Mouse (Mus musculus): ENCODE results near the gene Nhlrc1. TPM values are rescaled to one million over a fixed set of nuclear protein-coding genes. Genes with fewer than 3 reads are reported as not detected.

Nhlrc1 gene
- polyA plus RNA-seq, 1 experiment from 2014 or later, result 1.6 TPM

DNA sequence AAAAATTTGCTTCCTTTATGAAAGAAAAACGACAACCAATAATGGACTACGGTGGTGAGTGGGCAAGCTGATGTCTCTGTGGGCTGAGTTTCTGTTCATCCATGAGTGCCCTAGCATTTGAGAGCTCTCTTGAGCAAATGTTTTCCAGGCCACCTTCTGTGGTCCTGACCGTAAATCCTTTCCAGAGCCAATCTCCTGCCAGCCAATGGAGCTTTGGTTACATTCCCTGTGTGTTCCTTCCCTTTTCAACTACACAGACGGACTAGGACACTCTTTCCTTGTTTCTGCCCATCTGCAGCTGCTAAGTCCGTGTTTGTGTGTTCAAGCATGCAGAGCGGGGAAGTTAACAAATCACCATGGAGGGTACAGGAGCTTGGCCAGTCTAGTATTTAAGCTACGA, 6.1 kb upstream of the Nhlrc1 start:
- Histone ChIP-seq H3K27me3 (replicated peaks; ENCODE audit: control insufficient read depth, insufficient read depth, low read length) (no peaks in the 10 kb centered on the region), H3K4me3 (ENCODE audit: low read depth, low read length) (no peak overlapping the region), H3K36me3 (ENCODE audit: control insufficient read depth, insufficient read depth, low read length) (no peaks in the 10 kb centered on the region), H3K9ac (ENCODE audit: low read depth, low read length) (no peak overlapping the region), H3K27ac (ENCODE audit: low read depth, low read length) (no peak overlapping the region), H3K4me1 (replicated peaks; ENCODE audit: control insufficient read depth, insufficient read depth, low read length) (no peaks in the 10 kb centered on the region), H3K4me2 (no peak overlapping the region), H3K9me3 (ENCODE audit: control insufficient read depth, low read length) (no peaks in the 10 kb centered on the region)
- 81% methylated on average over 7 of the region's 7 CpGs for WGBS
- ATAC-seq (replicated peaks; ENCODE audit: low FRiP score) (no peak), DNase-seq (ENCODE audit: low spot score) (no peak)

DNA sequence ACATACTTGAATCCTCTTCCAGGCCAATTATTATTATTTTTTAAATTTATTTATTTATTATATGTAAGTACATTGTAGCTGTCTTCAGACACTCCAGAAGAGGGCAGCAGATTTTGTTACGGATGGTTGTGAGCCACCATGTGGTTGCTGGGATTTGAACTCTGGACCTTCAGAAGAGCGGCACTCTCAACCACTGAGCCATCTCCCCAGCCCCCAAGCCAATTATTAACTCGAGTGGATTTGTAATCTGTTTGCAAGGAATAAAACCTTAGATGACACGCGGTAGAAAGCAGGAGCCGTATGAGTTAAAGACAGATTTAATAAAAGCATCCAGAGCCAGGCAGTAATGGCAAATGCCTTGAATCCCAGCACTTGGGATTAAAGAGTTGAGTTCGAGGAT, 5.1 kb upstream of the Nhlrc1 start:
- DNase-seq (ENCODE audit: low spot score) (no peak), ATAC-seq (replicated peaks; ENCODE audit: low FRiP score) (no peak)
- Histone ChIP-seq H3K36me3 (ENCODE audit: control insufficient read depth, insufficient read depth, low read length) (no peaks in the 10 kb centered on the region), H3K4me1 (replicated peaks; ENCODE audit: control insufficient read depth, insufficient read depth, low read length) (no peaks in the 10 kb centered on the region), H3K27ac (ENCODE audit: low read depth, low read length) (no peak overlapping the region), H3K9ac (ENCODE audit: low read depth, low read length) (no peak overlapping the region), H3K27me3 (replicated peaks; ENCODE audit: control insufficient read depth, insufficient read depth, low read length) (no peaks in the 10 kb centered on the region), H3K4me3 (ENCODE audit: low read depth, low read length) (no peak overlapping the region), H3K9me3 (ENCODE audit: control insufficient read depth, low read length) (no peaks in the 10 kb centered on the region), H3K4me2 (no peak overlapping the region)
- WGBS, result 75% methylated on average over 7 of the region's 7 CpGs

DNA sequence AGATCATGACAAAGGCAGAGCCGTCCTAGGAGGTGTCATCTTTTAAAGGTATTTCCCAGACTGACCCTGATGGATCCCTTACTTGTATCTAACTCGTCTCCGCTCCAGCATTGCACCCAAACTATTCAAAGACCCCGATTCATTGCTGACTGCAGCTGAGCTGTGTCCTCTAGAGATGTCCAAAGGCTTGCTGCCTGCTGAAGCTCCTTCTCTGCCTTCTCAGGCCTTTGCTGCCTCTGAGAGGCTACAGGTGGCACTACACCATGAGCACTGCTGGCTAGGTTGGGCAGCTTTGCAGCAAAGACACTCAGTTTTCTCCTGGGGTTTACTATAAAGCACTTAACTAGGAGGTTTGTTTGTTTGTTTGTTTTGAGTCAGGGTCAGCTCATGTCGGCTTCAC, 2.6 kb upstream of the Nhlrc1 start:
- no peak overlapping the region for H3K9ac ChIP-seq (ENCODE audit: low read depth, low read length)
- no peak overlapping the region for H3K27ac ChIP-seq (ENCODE audit: low read depth, low read length)
- H3K9me3 ChIP-seq (ENCODE audit: control insufficient read depth, low read length), result no peaks in the 10 kb centered on the region
- no peak overlapping the region for H3K4me3 ChIP-seq (ENCODE audit: low read depth, low read length)
- DNase-seq (ENCODE audit: low spot score) (no peak), ATAC-seq (replicated peaks; ENCODE audit: low FRiP score) (peak; percentile 56; the same call in 1 of the 2 replicates)
- no peak overlapping the region for H3K4me2 ChIP-seq
- peaks cover 4% of the 10 kb centered on the region; the same call in 1 of the 2 replicates for H3K4me1 ChIP-seq (replicated peaks; ENCODE audit: control insufficient read depth, insufficient read depth, low read length)
- no peaks in the 10 kb centered on the region for H3K36me3 ChIP-seq (ENCODE audit: control insufficient read depth, insufficient read depth, low read length)
- 47% methylated on average over 5 of the region's 5 CpGs for WGBS
- H3K27me3 ChIP-seq (replicated peaks; ENCODE audit: control insufficient read depth, insufficient read depth, low read length), result peaks cover 8% of the 10 kb centered on the region

DNA sequence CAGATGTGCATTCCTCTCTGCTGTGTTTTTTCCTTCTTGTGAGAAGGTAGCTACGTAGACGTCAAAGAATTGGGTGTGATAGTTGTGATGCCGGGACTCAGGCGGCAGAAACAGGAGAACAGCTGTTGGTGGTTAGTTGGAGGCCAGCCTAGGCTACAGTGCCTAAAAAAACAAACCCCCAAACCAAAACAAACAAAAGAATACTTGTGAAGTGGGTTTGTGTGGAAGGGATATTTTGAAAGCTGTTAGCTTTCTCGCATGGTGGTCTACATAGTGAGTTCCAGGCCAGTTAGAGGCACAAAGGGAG, 498 bp upstream of the Nhlrc1 start:
- Histone ChIP-seq H3K27ac (ENCODE audit: low read depth, low read length) (no peak overlapping the region), H3K27me3 (replicated peaks; ENCODE audit: control insufficient read depth, insufficient read depth, low read length) (peaks cover 8% of the 10 kb centered on the region), H3K9ac (ENCODE audit: low read depth, low read length) (no peak overlapping the region), H3K4me1 (replicated peaks; ENCODE audit: control insufficient read depth, insufficient read depth, low read length) (peaks cover 4% of the 10 kb centered on the region; the same call in 1 of the 2 replicates), H3K36me3 (ENCODE audit: control insufficient read depth, insufficient read depth, low read length) (no peaks in the 10 kb centered on the region), H3K4me2 (peak overlapping the region; percentile 99), H3K9me3 (ENCODE audit: control insufficient read depth, low read length) (no peaks in the 10 kb centered on the region), H3K4me3 (ENCODE audit: low read depth, low read length) (no peak overlapping the region)
- DNase-seq (ENCODE audit: low spot score) (no peak), ATAC-seq (replicated peaks; ENCODE audit: low FRiP score) (no peak)
- 84% methylated on average over 5 of the region's 5 CpGs for WGBS

DNA sequence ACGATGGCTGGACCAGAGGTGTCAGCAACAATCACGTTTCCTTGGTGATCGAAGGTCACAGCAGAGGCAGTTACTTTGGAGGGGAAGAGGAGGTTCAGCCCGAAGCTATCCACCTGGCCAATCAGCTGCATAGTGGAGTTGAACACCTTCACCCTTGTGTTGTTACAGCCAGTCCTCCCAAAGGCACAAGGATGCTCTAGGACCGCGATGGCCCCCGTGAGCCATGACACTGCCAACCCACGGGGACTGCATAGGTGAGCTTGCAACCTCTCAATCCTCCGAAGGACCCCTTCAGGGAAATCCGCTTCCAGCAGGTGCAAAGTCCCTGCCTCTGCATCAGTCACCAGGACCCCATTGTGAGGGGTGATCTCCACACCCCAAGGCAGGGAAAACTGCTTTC, 910 bp downstream of the Nhlrc1 start:
- H3K27me3 ChIP-seq (replicated peaks; ENCODE audit: control insufficient read depth, insufficient read depth, low read length), result peaks cover 8% of the 10 kb centered on the region
- no peak overlapping the region for H3K27ac ChIP-seq (ENCODE audit: low read depth, low read length)
- 50% methylated on average over 10 of the region's 10 CpGs for WGBS
- H3K4me3 ChIP-seq (ENCODE audit: low read depth, low read length), result peak overlapping the region; percentile 67
- no peaks in the 10 kb centered on the region; the same call in 1 of the 2 replicates for H3K36me3 ChIP-seq (ENCODE audit: control insufficient read depth, insufficient read depth, low read length)
- H3K4me2 ChIP-seq, result peak overlapping the region; percentile 99
- ATAC-seq (replicated peaks; ENCODE audit: low FRiP score) (0 out of 2 replicates have a peak, but pooled peaks have one; percentile 6), DNase-seq (ENCODE audit: low spot score) (no peak)
- H3K4me1 ChIP-seq (replicated peaks; ENCODE audit: control insufficient read depth, insufficient read depth, low read length), result peaks cover 4% of the 10 kb centered on the region; the same call in 1 of the 2 replicates
- H3K9ac ChIP-seq (ENCODE audit: low read depth, low read length), result no peak overlapping the region
- no peaks in the 10 kb centered on the region for H3K9me3 ChIP-seq (ENCODE audit: control insufficient read depth, low read length)

DNA sequence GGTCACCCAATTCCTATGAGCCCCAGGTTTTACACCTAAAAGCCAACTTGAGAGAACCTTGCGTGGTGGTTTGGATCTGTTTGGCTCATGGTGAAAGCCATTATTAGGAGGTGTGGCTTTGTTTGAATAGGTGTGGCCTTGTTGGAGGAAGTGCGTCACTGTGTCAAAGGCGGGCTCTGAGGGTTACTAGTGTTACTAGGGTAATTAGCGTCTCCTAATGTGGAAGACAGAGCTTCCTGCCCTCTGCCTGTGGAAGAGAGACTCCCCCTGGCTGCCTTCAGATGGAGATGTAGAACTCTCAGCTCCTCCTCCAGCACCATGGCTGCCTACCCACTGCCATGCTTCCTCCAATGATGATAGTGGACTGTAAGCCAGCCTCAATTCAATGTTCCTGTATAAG, 13.1 kb downstream of the Nhlrc1 start:
- no peak overlapping the region for H3K27ac ChIP-seq (ENCODE audit: low read depth, low read length)
- ATAC-seq (replicated peaks; ENCODE audit: low FRiP score) (no peak), DNase-seq (ENCODE audit: low spot score) (no peak)
- WGBS, result 81% methylated on average over 4 of the region's 4 CpGs
- no peaks in the 10 kb centered on the region for H3K9me3 ChIP-seq (ENCODE audit: control insufficient read depth, low read length)
- H3K4me2 ChIP-seq, result no peak overlapping the region
- no peaks in the 10 kb centered on the region for H3K4me1 ChIP-seq (replicated peaks; ENCODE audit: control insufficient read depth, insufficient read depth, low read length)
- H3K4me3 ChIP-seq (ENCODE audit: low read depth, low read length), result no peak overlapping the region
- H3K9ac ChIP-seq (ENCODE audit: low read depth, low read length), result no peak overlapping the region
- no peaks in the 10 kb centered on the region for H3K27me3 ChIP-seq (replicated peaks; ENCODE audit: control insufficient read depth, insufficient read depth, low read length)
- H3K36me3 ChIP-seq (ENCODE audit: control insufficient read depth, insufficient read depth, low read length), result no peaks in the 10 kb centered on the region

DNA sequence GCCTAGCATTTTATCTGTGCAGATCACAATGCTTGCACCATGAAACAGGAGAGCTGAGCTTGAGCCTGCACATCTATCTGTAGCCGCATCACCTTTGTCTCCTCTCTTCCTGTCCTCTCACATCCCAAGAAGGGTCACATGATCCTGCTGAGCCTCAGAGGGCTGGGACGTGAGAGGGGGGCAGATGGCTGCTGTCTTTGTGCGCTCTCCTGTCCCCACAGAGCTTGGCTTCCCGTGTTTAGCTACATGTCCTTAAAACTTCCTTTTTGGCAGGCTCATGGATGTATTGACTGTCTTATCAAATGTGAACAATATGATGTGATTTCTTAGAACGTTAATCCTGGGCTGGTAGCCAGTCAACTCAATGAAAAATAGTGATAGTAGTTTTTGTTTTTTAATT, 15.2 kb downstream of the Nhlrc1 start:
- no peak for ATAC-seq (replicated peaks; ENCODE audit: low FRiP score)

DNA sequence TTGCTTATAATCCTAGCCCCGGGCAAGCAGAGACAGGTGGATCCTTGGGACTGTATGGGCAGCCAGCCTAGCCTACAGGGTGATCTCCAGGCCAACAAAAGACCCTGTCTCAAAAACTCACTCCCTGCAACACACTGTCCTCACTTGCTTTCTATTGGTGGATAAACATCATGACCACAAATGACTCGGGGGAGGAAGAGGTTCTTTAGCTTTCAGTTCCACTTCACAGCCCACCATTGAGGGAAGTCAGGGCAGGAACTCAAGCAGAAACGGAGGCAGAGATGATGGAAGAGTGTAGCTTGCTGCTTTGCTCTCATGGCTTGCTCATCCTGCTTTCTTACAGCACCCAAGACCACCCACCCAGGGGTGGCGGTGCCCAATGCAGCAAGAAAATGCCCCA, 17.3 kb downstream of the Nhlrc1 start:
- Histone ChIP-seq H3K27me3 (replicated peaks; ENCODE audit: control insufficient read depth, insufficient read depth, low read length) (no peaks in the 10 kb centered on the region), H3K4me3 (ENCODE audit: low read depth, low read length) (no peak overlapping the region), H3K4me1 (replicated peaks; ENCODE audit: control insufficient read depth, insufficient read depth, low read length) (no peaks in the 10 kb centered on the region), H3K4me2 (no peak overlapping the region), H3K9me3 (ENCODE audit: control insufficient read depth, low read length) (no peaks in the 10 kb centered on the region), H3K27ac (ENCODE audit: low read depth, low read length) (no peak overlapping the region), H3K36me3 (ENCODE audit: control insufficient read depth, insufficient read depth, low read length) (no peaks in the 10 kb centered on the region), H3K9ac (ENCODE audit: low read depth, low read length) (no peak overlapping the region)
- DNase-seq (ENCODE audit: low spot score) (no peak), ATAC-seq (replicated peaks; ENCODE audit: low FRiP score) (no peak)
- 51% methylated on average over 4 of the region's 4 CpGs for WGBS

More for the DNA sequence above, 15.2 kb downstream of the Nhlrc1 start:
- no peak for DNase-seq (ENCODE audit: low spot score)
- no peak overlapping the region for H3K9ac ChIP-seq (ENCODE audit: low read depth, low read length)
- H3K27me3 ChIP-seq (replicated peaks; ENCODE audit: control insufficient read depth, insufficient read depth, low read length), result no peaks in the 10 kb centered on the region
- no peaks in the 10 kb centered on the region for H3K9me3 ChIP-seq (ENCODE audit: control insufficient read depth, low read length)
- no peak overlapping the region for H3K4me3 ChIP-seq (ENCODE audit: low read depth, low read length)
- 61% methylated on average over 5 of the region's 5 CpGs for WGBS
- H3K36me3 ChIP-seq (ENCODE audit: control insufficient read depth, insufficient read depth, low read length), result no peaks in the 10 kb centered on the region
- no peaks in the 10 kb centered on the region for H3K4me1 ChIP-seq (replicated peaks; ENCODE audit: control insufficient read depth, insufficient read depth, low read length)
- H3K27ac ChIP-seq (ENCODE audit: low read depth, low read length), result no peak overlapping the region
- H3K4me2 ChIP-seq, result no peak overlapping the region

DNA sequence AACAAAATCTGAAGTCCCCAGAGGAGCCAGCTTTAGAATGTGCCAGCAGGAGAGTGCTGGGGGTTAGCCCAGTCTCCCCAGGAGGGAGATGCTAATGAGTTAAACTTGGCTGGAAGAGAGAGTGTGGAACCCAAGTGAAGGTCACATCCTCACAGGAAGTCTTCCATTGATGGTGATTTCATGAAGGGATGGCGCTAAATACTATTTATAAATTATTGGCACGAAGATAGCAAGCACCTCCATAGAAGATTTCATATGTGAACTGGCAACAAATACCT, 21.4 kb downstream of the Nhlrc1 start:
- H3K27ac ChIP-seq (ENCODE audit: low read depth, low read length), result no peak overlapping the region
- no peaks in the 10 kb centered on the region for H3K36me3 ChIP-seq (ENCODE audit: control insufficient read depth, insufficient read depth, low read length)
- ATAC-seq (replicated peaks; ENCODE audit: low FRiP score) (no peak), DNase-seq (ENCODE audit: low spot score) (no peak)
- 84% methylated on average over 2 of the region's 2 CpGs for WGBS
- no peaks in the 10 kb centered on the region for H3K27me3 ChIP-seq (replicated peaks; ENCODE audit: control insufficient read depth, insufficient read depth, low read length)
- no peak overlapping the region for H3K4me2 ChIP-seq
- H3K4me3 ChIP-seq (ENCODE audit: low read depth, low read length), result no peak overlapping the region
- H3K4me1 ChIP-seq (replicated peaks; ENCODE audit: control insufficient read depth, insufficient read depth, low read length), result no peaks in the 10 kb centered on the region
- no peaks in the 10 kb centered on the region for H3K9me3 ChIP-seq (ENCODE audit: control insufficient read depth, low read length)
- no peak overlapping the region for H3K9ac ChIP-seq (ENCODE audit: low read depth, low read length)

All from liver, embryonic 11.5 days (tissue).